Mouse (Mus musculus) forebrain, embryonic 10.5 days (tissue): Measurements from ENCODE around the gene Ss18l1. TPM values are rescaled to one million over a fixed set of nuclear protein-coding genes. Genes with fewer than 3 reads are reported as not detected.

ENCODE experiments used
- DNase-seq: peaks from one replicate; pipeline ENCODE4 v3.0.0-alpha.2; 2017; ENCODE audit warnings: low spot score; ENCODE audit errors: extremely low spot score
- H3K27ac ChIP-seq: fragments of 300-500 bp; sonication (generic); 2 replicates; pipeline ENCODE4 v1.5.1; 2016; ENCODE audit warnings: mild to moderate bottlenecking
- H3K27me3 ChIP-seq: fragments of 300-500 bp; sonication (generic); 2 replicates; pipeline ENCODE4 v1.6.1; 2016; ENCODE audit warnings: mild to moderate bottlenecking; ENCODE audit not compliant: poor library complexity, severe bottlenecking
- H3K36me3 ChIP-seq: fragments of 300-500 bp; sonication (generic); replicated peaks from 2 replicates; pipeline ENCODE4 v1.6.1; 2016; ENCODE audit warnings: mild to moderate bottlenecking, moderate library complexity
- H3K4me1 ChIP-seq: fragments of 300-500 bp; sonication (generic); 2 replicates; pipeline ENCODE4 v1.6.1; 2016
- H3K4me3 ChIP-seq: fragments of 300-500 bp; sonication (generic); 2 replicates; pipeline ENCODE4 v1.5.1; 2016; ENCODE audit warnings: mild to moderate bottlenecking, moderate library complexity
- H3K9me3 ChIP-seq: fragments of 300-500 bp; sonication (generic); 2 replicates; pipeline ENCODE4 v1.6.1; 2016; ENCODE audit warnings: mild to moderate bottlenecking, moderate library complexity
- WGBS: fragments of 180-500 bp; shearing (Covaris S2); methylation state at CpG from one replicate; pipeline ENCODE4 v1.1.7; 2016; 5-methylcytosine and 5-hydroxymethylcytosine counted together
- polyA plus RNA-seq: library from polyadenylated mRNA; unstranded; fragments of >200 nt; fragmentation: Nextera tagmentation; extraction: Ambion mirVana; gene quantifications from 2 replicates; pipeline ENCODE4 v1.2.1, GENCODE M21; 2016

Gene Ss18l1
- polyA plus RNA-seq, 1 experiment from 2014 or later: 7.0 TPM

DNA sequence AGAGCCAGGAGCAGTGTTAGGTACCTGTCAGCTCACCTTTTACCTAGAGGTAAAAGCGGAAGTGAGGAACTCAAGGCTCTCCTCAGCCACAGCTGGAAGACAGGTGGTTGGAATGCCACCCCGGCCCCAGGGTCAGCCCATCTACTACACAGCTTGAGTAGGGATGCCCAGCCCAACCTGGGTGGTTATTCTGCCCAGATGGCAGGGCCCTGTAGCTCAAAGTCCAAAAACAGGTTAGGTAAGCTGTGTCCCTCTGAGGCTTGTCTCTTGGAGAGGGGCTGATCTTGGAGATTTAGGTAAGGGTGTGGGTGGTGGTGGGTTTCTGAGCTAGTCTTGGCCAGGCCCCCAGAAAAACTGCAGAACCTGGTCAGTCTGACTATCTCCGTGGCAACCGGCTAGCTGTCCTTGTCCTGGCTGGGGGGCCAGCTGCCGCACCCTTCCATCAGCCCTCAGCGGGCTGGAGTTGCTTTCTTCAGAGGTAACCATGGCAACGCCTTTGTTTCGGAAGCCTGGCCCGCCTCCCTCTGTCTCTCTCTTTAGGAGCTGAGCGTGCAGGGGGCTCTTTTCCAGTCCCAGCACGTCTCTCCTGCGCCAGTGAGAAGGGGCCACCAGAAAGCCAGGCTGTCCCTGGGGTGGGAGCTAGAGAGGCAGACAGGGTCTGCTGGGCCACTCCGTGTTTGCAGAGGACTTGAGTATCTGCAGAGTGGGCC, 75.3 kb downstream of the Ss18l1 start:
- Histone ChIP-seq H3K9me3 (no peaks in the 10 kb centered on the region), H3K4me1 (peaks cover 60% of the 10 kb centered on the region), H3K4me3 (peak overlapping the region; percentile 83), H3K27ac (peak overlapping the region; percentile 86), H3K36me3 (no peaks in the 10 kb centered on the region), H3K27me3 (no peaks in the 10 kb centered on the region)
- WGBS: 8% methylated on average over 13 of the region's 13 CpGs
- DNase-seq: peak; percentile 73

GRCm38 (mm10) chr2:180118661-180119438, 76.5 kb downstream of the Ss18l1 start, which contains the start of gene Osbpl2:
TSS of gene Osbpl2 (plus strand) at chr2:180119306.
- Histone ChIP-seq H3K4me1 (peaks cover 60% of the 10 kb centered on the region), H3K27ac (peak within 1 kb of the TSS; percentile 86), H3K27me3 (no peaks in the 10 kb centered on the region), H3K9me3 (no peaks in the 10 kb centered on the region), H3K4me3 (peak within 1 kb of the TSS; percentile 83), H3K36me3 (peaks cover 7% of the 10 kb centered on the region)
- under 1% methylated on average over 55 of the region's 55 CpGs for WGBS
- DNase-seq: peak; percentile 100

Other genes starting within 250 kb of the Ss18l1 start
- gene Taf4, start 65.9 kb upstream of the Ss18l1 start, polyA plus RNA-seq: 3.6 and 4.2 TPM in 2 replicates
- 8.5 and 8.9 TPM in 2 replicates for gene Lsm14b, start 17.5 kb upstream of the Ss18l1 start, polyA plus RNA-seq
- gene Psma7, start 76 bp upstream of the Ss18l1 start, polyA plus RNA-seq: 856 and 905 TPM in 2 replicates
- 34.0 and 35.2 TPM in 2 replicates for gene Mtg2, start 28.1 kb downstream of the Ss18l1 start, polyA plus RNA-seq
- gene Hrh3, start 62.0 kb downstream of the Ss18l1 start, polyA plus RNA-seq: 1.1 and 1.3 TPM in 2 replicates
- 23.9 and 26.2 TPM in 2 replicates for gene Osbpl2, start 76.8 kb downstream of the Ss18l1 start, polyA plus RNA-seq
- 271 and 281 TPM in 2 replicates for gene Adrm1, start 129.0 kb downstream of the Ss18l1 start, polyA plus RNA-seq
- gene Lama5, start 183.3 kb downstream of the Ss18l1 start, polyA plus RNA-seq: 10.7 and 11.2 TPM in 2 replicates
- gene Rps21, start 214.9 kb downstream of the Ss18l1 start, polyA plus RNA-seq: 560 and 577 TPM in 2 replicates
- gene Cables2, start 231.0 kb downstream of the Ss18l1 start, polyA plus RNA-seq: 9.2 and 12.0 TPM in 2 replicates
- 0.32 and 0.35 TPM in 2 replicates for gene Rbbp8nl, start 247.4 kb downstream of the Ss18l1 start, polyA plus RNA-seq